Mouse (Mus musculus) kidney, postnatal 0 days (tissue): ENCODE measurements around the gene Fxyd7. TPM values are rescaled to one million over a fixed set of nuclear protein-coding genes. Genes with fewer than 3 reads are reported as not detected.

Experiments
- ATAC-seq: fragments of 200-750 bp; cut with Nextera tagmentation; replicated peaks from 2 replicates; pipeline ENCODE4 v1.8.0; 2017; ENCODE audit warnings: low read depth, moderate number of reproducible peaks, moderate TSS enrichment, moderate library complexity; ENCODE audit not compliant: low FRiP score
- DNase-seq: peaks from one replicate; pipeline ENCODE4 v3.0.0-alpha.2; 2016; ENCODE audit warnings: low spot score
- H3K27ac ChIP-seq: fragments of 300-500 bp; sonication (generic); 2 replicates; pipeline ENCODE4 v1.5.1; 2014; ENCODE audit warnings: mild to moderate bottlenecking
- H3K27me3 ChIP-seq: fragments of 300-500 bp; sonication (generic); 2 replicates; pipeline ENCODE4 v1.6.1; 2014; ENCODE audit warnings: low read length, mixed read lengths; ENCODE audit not compliant: insufficient read depth
- H3K36me3 ChIP-seq: fragments of 300-500 bp; sonication (generic); 2 replicates; pipeline ENCODE4 v1.6.1; 2014; ENCODE audit warnings: low read length, mixed read lengths; ENCODE audit not compliant: insufficient read depth
- H3K4me1 ChIP-seq: fragments of 300-500 bp; sonication (generic); replicated peaks from 2 replicates; pipeline ENCODE4 v1.6.1; 2014; ENCODE audit warnings: antibody characterized with exemption, low read length, mixed read lengths; ENCODE audit not compliant: insufficient read depth
- H3K4me2 ChIP-seq: fragments of 300-500 bp; sonication (generic); 2 replicates; pipeline ENCODE4 v1.6.1; 2014; ENCODE audit warnings: mild to moderate bottlenecking, low read length, moderate library complexity, mixed read lengths
- H3K4me3 ChIP-seq: fragments of 300-500 bp; sonication (generic); replicated peaks from 2 replicates; pipeline ENCODE4 v1.5.1; 2014; ENCODE audit warnings: low read depth, low read length
- H3K9ac ChIP-seq: fragments of 300-500 bp; sonication (generic); 2 replicates; pipeline ENCODE4 v1.6.1; 2014; ENCODE audit warnings: low read depth, low read length
- H3K9me3 ChIP-seq: fragments of 300-500 bp; sonication (generic); replicated peaks from 2 replicates; pipeline ENCODE4 v1.6.1; 2016; ENCODE audit warnings: low read length, inconsistent platforms, mixed read lengths
- CTCF ChIP-seq: IDR thresholded peaks from 2 replicates; pipeline ENCODE4 v1.5.1; 2016; ENCODE audit warnings: antibody characterized with exemption, low read depth, mild to moderate bottlenecking, moderate library complexity
- WGBS: fragments of 180-500 bp; shearing (Covaris S2); extraction: QIAGEN DNeasy Blood & Tissue Kit; methylation state at CpG from one replicate; pipeline ENCODE4 v1.1.7; 2014; 5-methylcytosine and 5-hydroxymethylcytosine counted together
- polyA plus RNA-seq: library from polyadenylated mRNA; unstranded; fragments of >200 nt; fragmentation: Nextera tagmentation; extraction: Ambion mirVana; gene quantifications from 2 replicates; pipeline ENCODE4 v1.2.1, GENCODE M21; 2015

Gene Fxyd7
- polyA plus RNA-seq, 1 experiment from 2014 or later: 8.5 TPM

GRCm38 (mm10) chr7:31084140-31084539 is 32.9 kb upstream of the Fxyd7 start:
- WGBS: 50% methylated on average over 9 of the region's 9 CpGs
- Histone ChIP-seq H3K9me3 (no peaks in the 10 kb centered on the region), H3K27ac (no peak overlapping the region), H3K36me3 (no peaks in the 10 kb centered on the region), H3K4me1 (peaks cover 6% of the 10 kb centered on the region; the same call in 1 of the 2 replicates), H3K4me2 (no peak overlapping the region), H3K9ac (no peak overlapping the region), H3K27me3 (no peaks in the 10 kb centered on the region), H3K4me3 (no peak overlapping the region)
- no peak for TF ChIP-seq CTCF
- DNase-seq (no peak), ATAC-seq (no peak)

GRCm38 (mm10) chr7:31082831-31083588 is 31.7 kb upstream of the Fxyd7 start:
- no peak for TF ChIP-seq CTCF
- H3K9ac ChIP-seq: 0 out of 2 replicates have a peak overlapping the region, but pooled peaks have one; percentile 8

GRCm38 (mm10) chr7:31082106-31082505 is 30.8 kb upstream of the Fxyd7 start:
- Histone ChIP-seq H3K27ac (no peak overlapping the region), H3K9ac (no peak overlapping the region), H3K4me2 (no peak overlapping the region), H3K9me3 (no peaks in the 10 kb centered on the region), H3K4me1 (peaks cover 6% of the 10 kb centered on the region; the same call in 1 of the 2 replicates), H3K36me3 (no peaks in the 10 kb centered on the region), H3K4me3 (no peak overlapping the region), H3K27me3 (no peaks in the 10 kb centered on the region)
- no peak for TF ChIP-seq CTCF
- ATAC-seq: no peak
- no peak for DNase-seq

More at GRCm38 (mm10) chr7:31082831-31083588, 31.7 kb upstream of the Fxyd7 start:
- 71% methylated on average over 14 of the region's 14 CpGs for WGBS
- DNase-seq: no peak
- no peaks in the 10 kb centered on the region for H3K9me3 ChIP-seq
- no peak overlapping the region for H3K4me3 ChIP-seq
- H3K4me1 ChIP-seq: peaks cover 6% of the 10 kb centered on the region; the same call in 1 of the 2 replicates
- no peak for ATAC-seq
- H3K27ac ChIP-seq: no peak overlapping the region
- H3K4me2 ChIP-seq: no peak overlapping the region
- H3K36me3 ChIP-seq: no peaks in the 10 kb centered on the region
- no peaks in the 10 kb centered on the region for H3K27me3 ChIP-seq

- H3K9ac ChIP-seq: no peak overlapping the region
- no peaks in the 10 kb centered on the region for H3K36me3 ChIP-seq
- no peaks in the 10 kb centered on the region for H3K9me3 ChIP-seq
- H3K4me1 ChIP-seq: peaks cover 6% of the 10 kb centered on the region; the same call in 1 of the 2 replicates
- ATAC-seq: no peak
- DNase-seq: no peak
- no peaks in the 10 kb centered on the region for H3K27me3 ChIP-seq
- no peak for TF ChIP-seq CTCF
- H3K27ac ChIP-seq: no peak overlapping the region
- WGBS: 48% methylated on average over 1 of the region's 1 CpGs
- H3K4me3 ChIP-seq: no peak overlapping the region
- H3K4me2 ChIP-seq: no peak overlapping the region
These were observed 29.8 kb upstream of the Fxyd7 start for GRCm38 (mm10) chr7:31081106-31081505.

- no peak overlapping the region for H3K4me3 ChIP-seq
- H3K4me1 ChIP-seq: peaks cover 6% of the 10 kb centered on the region; the same call in 1 of the 2 replicates
- H3K9ac ChIP-seq: no peak overlapping the region
- no peak for ATAC-seq
- no peaks in the 10 kb centered on the region for H3K27me3 ChIP-seq
- WGBS: 54% methylated on average over 3 of the region's 3 CpGs
- H3K36me3 ChIP-seq: no peaks in the 10 kb centered on the region
- H3K4me2 ChIP-seq: no peak overlapping the region
- H3K9me3 ChIP-seq: no peaks in the 10 kb centered on the region
- no peak for DNase-seq
- H3K27ac ChIP-seq: no peak overlapping the region
- no peak for TF ChIP-seq CTCF
These were observed 29.3 kb upstream of the Fxyd7 start for GRCm38 (mm10) chr7:31080611-31081010.

GRCm38 (mm10) chr7:31079670-31080069 is 28.4 kb upstream of the Fxyd7 start:
- ATAC-seq (no peak), DNase-seq (no peak)
- WGBS: 83% methylated on average over 8 of the region's 8 CpGs

More at GRCm38 (mm10) chr7:31079670-31080069, 28.4 kb upstream of the Fxyd7 start:
- peaks cover 2% of the 10 kb centered on the region; the same call in 1 of the 2 replicates for H3K4me1 ChIP-seq
- no peaks in the 10 kb centered on the region for H3K27me3 ChIP-seq
- no peak overlapping the region for H3K9ac ChIP-seq
- TF ChIP-seq CTCF: no peak
- no peak overlapping the region for H3K4me2 ChIP-seq
- no peak overlapping the region for H3K4me3 ChIP-seq
- no peaks in the 10 kb centered on the region for H3K36me3 ChIP-seq
- H3K9me3 ChIP-seq: no peaks in the 10 kb centered on the region
- H3K27ac ChIP-seq: no peak overlapping the region
